Mouse (Mus musculus) B cell, adult 2 months (primary cell): ENCODE measurements around the gene Art4.

Experiments
- DNase-seq, 2 experiments: peaks; one replicate each; pipeline ENCODE4 v3.0.0; 2022

The Art4 gene

GRCm38 (mm10) chr6:136865360-136865759, 7.8 kb upstream of the Art4 start:
- DNase-seq: no peak

DNA sequence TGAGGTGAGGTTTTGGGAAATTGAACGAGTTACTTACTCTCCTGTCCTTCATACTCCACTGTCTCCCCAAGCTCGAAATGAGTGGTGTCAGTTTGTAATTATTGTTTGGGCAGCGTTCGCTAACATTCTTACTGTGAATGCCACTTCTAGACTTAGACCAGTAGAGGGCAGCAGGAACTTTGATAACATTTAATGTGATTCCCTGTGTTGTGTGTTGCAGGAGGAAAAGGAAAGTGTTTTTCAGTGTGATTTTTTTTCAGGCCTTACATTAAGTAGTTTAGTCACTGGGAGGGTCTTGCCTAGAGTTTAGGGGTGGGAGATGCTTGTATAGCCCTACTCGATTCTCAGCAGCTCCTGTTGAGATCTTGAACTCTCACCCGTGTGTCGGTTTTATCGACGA, 3.5 kb upstream of the Art4 start:
- DNase-seq: peak; percentile 26

GRCm38 (mm10) chr6:136858420-136858819, 887 bp upstream of the Art4 start:
- no peak for DNase-seq

- no peak for DNase-seq
Measured at GRCm38 (mm10) chr6:136857873-136858260, 334 bp upstream of the Art4 start.

DNA sequence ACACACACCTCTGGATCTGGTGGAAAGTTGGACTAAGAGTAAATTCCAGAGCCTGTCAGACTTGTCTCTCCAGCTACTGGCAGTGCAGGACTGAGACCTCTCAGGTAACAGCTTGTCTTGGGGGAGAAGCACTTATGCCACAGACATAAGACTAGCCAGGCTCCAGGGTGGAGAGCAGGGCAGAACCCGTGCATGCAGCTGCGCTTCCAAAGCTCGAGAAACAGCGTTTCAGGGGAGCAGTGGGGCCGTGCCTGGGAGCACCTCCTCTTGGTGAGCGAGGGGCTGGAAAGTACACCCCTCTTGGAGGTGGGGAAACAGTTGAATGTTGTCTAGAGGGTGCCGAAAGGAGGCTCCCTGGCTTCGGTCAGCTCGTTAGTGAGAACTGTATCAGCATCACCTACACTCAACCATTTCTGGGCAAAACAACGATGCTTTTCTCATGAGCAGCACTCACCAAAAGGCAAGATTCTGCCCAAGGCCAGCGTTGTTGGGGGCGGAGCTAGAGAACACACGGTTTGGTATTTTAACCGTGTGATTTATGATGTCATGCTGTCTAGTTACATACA, 1.4 kb downstream of the Art4 start:
- peak; percentile 28 to 31 for DNase-seq

GRCm38 (mm10) chr6:136855183-136855582, 2.4 kb downstream of the Art4 start:
- no peak for DNase-seq

DNA sequence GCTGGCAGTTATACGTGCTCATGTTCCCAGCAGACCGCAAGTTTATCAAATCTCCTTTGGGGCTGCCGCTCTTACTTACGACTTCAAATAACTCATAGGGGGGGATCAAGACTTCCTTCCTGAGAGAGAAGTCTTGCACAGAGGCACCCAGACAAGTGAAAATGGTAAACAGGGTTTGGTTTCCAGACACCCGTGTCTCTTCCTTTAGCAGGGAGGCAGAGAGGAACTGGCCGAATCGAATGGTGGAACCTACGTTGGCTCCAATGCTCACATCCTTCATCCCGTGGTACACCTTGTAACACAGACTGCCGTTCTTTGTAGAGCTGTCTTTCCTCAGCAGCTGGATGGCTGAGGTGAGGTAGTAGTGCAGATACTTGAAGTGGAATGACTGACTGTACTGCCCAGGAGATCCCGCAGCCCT, 3.2 kb downstream of the Art4 start:
- peak; percentile 30 to 37 for DNase-seq

DNA sequence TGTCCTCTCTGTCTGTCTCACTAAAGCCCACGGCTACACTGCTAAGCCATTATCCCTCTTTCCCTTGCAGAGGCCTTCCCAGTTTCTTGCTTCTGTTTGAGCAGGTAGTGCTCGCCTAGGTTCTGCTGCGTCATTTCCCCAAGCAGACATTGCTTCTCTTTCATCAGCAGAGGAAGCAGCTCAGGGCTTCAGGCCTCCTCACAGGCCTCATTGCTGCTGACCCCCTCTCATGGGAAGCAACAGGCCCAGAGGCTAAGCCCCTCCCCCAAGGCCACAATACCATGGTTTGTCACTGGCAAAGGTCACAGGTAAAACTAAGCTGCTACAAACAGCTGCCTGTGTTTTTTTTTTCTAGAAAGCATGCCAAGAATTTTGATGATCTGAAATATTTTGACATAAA, 4.8 kb downstream of the Art4 start:
- no peak for DNase-seq

- DNase-seq: no peak
Measured at GRCm38 (mm10) chr6:136852348-136852747, 5.2 kb downstream of the Art4 start.

- no peak for DNase-seq
Measured at GRCm38 (mm10) chr6:136850267-136850666, 7.3 kb downstream of the Art4 start.

- DNase-seq: no peak
Measured at GRCm38 (mm10) chr6:136848971-136849370, 8.6 kb downstream of the Art4 start.

DNA sequence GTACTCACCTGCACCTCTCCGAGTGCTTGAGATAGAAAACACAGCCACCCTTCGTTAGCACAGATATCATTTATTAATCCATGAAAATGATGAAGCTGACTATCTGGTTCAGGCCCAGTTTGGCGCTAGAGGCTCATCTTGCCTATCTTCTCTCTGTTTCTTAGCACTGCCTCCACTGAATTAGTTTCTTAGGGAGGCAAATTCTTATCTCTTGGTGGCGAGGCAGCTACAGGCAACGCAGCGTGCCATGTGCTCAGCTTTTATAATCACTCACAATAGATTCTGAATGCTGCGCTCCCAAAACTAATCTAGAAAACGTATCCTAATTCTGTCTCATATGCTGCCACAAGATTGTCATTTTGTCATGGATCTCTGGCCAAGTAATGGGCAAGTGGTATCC, 9.1 kb downstream of the Art4 start:
- no peak for DNase-seq

GRCm38 (mm10) chr6:136847790-136848189, 9.7 kb downstream of the Art4 start:
- peak; percentile 84 for DNase-seq

- no peak for DNase-seq
Measured at GRCm38 (mm10) chr6:136847267-136847666, 10.3 kb downstream of the Art4 start.

- no peak for DNase-seq
Measured at GRCm38 (mm10) chr6:136845706-136846480, 11.6 kb downstream of the Art4 start.

DNA sequence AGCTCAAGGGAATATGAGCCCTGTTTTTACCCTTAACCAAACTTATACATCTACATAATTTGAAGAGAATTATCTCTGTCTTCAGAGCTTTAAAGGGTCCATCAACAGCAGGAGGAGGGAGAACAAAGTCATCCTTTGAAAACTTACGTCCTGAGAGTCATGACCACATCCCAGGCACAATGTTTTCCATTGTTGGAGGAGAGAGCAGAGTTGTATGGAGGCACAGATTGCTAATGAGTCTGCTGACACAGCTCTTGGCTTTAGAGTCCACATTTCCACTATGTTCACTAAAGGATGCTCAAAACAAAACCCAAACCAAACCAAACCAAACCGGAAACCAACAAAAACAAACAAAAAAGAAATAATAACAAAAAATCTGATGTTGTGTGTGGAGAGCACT, 12.6 kb downstream of the Art4 start:
- no peak for DNase-seq

- DNase-seq: no peak
Measured at GRCm38 (mm10) chr6:136837323-136837722, 20.2 kb downstream of the Art4 start.

DNA sequence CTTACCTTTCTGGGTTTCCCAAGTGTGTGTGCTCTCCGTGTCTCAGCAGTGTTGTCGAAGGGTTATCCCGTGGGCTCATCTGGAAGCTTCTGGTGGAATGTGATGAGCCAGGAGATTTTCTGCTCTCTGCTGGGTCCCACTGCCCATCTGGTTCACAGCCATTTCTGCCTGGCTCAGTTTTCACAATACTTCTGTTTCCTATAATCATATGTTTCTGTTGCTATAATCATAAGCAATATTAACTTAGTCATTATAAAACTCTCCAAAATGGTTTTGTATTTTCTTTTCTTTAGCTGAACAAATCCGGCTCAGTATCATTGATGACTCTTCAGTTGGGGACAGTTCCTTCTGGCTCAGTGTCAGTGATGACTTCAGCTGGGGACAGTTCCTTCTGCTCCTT, 22.2 kb downstream of the Art4 start, which contains the start of gene Smco3:
Gene Smco3 (minus strand): TSS at position 101 of the 400 bp plus-strand sequence.
- DNase-seq: no peak

DNA sequence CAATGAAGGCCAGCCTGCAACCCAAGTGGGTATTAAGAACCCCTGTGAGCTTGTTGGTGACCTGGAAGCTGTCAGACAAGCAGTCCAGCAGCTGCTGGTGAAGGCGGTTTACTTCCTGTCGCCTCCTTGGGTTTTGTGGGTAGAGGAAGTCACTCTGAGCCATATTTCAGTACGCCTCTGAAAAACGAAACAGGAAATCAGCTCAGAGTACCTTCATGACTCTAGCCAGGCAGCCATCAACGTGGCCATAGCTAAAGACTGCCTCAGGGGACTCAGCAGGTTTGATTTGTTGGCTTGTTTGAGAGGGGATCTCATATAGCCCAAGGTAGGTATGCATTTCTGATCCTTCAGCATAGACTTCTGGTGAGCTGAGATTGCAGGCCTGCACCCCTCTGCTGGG, 25.8 kb downstream of the Art4 start:
- DNase-seq: peak; percentile 24 to 30

GRCm38 (mm10) chr6:136828681-136829080, 28.9 kb downstream of the Art4 start:
- DNase-seq: peak; percentile 21

GRCm38 (mm10) chr6:136827881-136828561, 29.5 kb downstream of the Art4 start, which contains the start of gene Wbp11:
Gene Wbp11 (minus strand): TSS chr6:136828233.
- DNase-seq: peak; percentile 95 to 96

DNA sequence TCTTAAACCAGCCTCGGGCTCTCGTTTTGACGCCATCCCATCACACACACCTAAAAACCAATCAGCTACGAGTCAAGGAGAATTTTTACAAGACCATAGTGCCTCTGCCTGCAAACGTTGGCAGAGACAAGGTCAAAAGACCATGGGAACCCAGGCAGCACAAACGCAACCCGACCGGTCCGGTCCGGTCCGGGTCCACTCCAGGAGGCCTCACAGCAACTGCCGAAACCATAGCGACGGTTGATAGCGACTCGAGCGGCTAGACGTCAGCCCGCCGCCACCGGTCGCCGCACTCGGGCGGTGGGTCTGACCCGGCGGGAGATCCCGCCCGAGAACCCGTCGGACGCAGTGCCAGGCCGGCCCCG, 30.0 kb downstream of the Art4 start, which contains the start of gene BC049715:
Gene BC049715 (plus strand): TSS at position 111 of the 365 bp plus-strand sequence.
- no peak for DNase-seq

GRCm38 (mm10) chr6:136827116-136827515, 30.4 kb downstream of the Art4 start:
- peak in 1 of 2 experiments; percentile 7 for DNase-seq

- no peak for DNase-seq
Measured at GRCm38 (mm10) chr6:136824987-136825386, 32.5 kb downstream of the Art4 start.
